Mouse (Mus musculus) thymus, postnatal 4 days (tissue): ENCODE results near the gene Gadd45a.
"Not testable (repeated sequence)": the region's sequence is repeated elsewhere in the genome, so short reads cannot be mapped to it uniquely, and the experiment has no call there.

ENCODE experiments used
- DNase-seq: peaks from one replicate; pipeline ENCODE4 v3.0.0; 2021

Gadd45a gene

DNA sequence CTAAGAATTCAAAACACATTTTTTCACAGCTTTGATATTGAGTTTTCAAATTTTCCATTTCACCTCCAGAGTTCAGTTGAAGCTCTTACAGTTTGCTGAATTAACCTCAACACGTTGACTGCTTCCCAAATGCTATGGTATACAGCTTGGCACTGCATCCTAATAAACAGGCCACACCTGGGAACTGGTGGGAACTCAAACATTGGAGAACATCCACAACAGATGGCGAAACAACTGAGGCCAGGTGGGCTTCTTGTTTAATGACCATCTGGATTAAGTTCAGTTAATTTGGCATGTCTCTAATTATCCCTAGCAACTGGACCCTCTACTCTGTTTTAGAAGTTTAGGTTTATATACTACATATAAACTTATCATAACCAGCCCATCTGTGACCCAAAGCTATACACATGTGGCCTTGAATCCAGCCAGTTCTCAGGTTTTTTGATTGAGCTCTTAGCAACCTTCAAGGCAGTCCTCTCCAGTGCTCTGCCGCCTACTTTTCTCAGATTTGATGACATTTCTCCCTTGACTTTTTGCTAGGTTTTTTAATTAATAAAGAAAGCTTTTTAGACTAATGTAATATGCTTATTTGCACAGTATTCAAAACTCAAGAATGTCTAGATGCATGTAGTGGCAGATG is 10.9 kb upstream of the Gadd45a start:
- DNase-seq, result no peak

DNA sequence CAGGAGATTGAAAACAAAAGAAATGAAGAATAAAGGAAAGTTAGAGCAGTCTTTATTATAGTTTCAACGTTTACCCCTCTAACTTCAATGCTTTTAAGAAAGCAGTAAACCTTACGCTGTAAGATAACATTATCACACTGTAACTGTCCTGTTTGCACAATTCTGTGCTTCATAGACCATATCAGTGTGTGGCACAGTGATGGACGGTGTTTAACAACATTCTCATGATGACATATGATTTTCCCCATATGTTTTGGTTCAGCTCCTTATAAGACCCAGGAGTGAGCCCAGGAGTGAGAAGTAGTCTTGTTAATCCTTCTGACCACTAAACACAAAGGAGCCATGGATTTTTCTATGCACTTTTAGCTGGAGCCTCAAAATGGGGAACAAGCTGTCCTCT is 9.7 kb upstream of the Gadd45a start:
- DNase-seq, result no peak

DNA sequence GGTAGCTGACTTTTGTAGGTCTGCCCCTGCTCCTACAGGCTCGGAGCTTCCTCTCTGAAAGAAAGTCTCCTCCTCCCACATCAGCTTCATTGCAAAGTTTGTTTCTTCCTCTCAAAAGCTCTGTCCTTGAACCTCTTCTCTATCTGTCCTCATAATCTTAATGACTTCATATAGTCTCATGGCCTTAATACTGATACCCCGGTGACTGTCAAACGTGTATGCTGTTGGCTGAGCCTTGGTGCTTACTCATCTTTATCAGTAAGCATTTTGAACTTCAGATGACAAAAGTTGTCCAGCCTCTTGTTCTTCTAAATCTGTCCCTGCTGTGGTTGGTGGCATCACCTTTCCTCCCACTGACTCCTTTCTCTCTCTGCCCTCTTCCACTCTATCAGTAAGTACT is 8.2 kb upstream of the Gadd45a start:
- no peak for DNase-seq

DNA sequence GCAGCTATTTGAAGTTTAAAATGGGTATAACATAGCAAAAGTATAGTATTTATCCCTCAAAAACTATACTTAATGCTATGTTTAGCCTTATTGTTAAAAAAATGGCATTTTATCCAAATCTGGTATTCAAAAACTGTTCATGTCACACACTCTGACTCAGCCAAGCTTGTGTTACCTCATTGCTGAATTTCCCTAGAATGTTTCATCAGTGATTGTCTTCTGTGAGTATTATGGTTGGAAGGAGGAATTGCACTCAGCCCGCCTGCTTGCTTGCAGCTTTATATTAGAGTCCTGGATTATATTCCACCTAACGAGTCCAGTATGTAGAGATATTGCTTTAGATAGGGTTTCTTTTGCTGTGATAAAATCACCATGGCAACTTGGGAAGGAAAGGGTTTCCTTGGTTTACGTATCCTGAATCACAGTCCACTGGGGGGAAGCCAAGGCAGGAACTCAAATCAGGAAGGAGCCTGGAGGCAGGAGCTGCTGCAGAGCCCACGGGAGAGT is 3.7 kb upstream of the Gadd45a start:
- no peak for DNase-seq

DNA sequence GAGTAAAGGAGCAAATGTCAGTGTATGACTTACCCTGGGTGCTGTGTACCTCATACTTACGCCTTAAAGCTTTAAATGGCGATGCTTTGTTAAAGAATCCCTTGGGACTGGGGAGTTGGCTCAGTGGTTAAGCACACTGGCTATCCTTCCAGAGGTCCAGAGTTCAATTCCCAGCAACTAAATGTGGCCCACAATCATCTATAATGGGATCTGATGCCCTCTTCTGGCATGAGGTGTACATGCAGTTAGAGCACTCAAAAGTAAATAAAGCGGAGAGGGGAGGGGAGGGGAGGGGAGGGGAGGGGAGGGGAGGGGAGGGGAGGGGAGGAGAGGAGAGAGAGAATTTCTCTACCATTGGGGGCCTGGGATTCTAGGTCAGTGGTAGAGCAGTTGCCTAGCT is 1.7 kb upstream of the Gadd45a start:
- no peak for DNase-seq

DNA sequence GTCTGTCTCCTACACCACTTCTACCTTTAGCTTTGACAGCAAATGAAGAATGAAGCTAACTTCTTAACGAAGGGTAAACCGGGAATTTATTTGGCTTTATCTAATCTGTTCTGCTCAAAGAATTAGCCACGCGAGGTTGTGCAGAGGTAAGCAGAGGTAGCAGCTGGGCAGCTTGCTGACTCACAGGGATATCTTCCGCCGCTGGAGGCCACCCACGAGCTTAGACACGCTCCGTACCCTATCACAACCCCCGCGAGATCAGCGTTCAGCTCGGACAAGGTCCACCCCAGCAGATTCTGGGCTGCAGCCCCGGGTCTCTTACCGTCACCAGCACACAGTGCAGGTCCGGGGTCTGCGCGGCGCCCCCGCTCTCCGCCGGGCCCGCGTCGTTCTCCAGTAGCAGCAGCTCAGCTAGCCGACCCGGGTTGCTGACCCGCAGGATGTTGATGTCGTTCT is 873 bp downstream of the Gadd45a start:
- peak; percentile 86 for DNase-seq

DNA sequence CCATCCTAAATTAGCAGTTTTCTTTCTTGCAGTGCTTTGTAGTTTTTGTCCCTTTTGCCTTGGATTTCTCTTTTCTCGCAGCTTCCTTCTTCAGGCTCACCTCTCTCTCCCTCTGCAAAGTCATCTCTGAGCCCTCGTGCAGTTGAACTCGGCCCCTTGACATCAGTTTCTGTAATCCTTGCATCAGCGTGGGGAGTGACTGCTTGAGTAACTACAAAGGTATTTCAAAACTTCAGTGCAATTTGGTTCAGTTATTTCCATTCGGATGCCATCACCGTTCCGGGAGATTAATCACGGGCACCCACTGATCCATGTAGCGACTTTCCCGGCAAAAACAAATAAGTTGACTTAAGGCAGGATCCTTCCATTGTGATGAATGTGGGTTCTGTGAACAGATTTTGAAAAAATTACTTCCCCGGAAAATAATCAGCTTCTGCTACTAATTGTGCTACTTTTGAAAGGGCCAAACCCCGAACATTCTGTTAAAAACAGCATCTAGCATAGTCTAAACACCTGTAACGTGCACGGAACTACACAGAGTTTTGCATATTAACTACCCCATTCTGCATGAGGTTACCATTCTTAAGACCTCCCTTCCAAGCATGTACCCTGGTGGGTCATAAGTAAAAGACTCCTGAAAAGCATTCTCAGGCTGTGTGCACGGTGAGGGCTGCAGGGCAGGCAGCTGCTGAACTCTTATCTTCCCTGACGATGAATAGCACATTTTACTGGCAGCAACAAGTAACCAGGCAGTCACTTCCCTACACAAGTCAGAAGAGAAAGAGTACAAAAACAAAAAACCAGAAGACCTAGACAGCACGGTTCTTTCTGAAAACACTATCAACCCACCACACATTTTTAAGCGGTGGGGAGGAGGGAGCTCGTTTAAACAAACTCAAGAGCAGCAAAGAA is 1.6 kb downstream of the Gadd45a start:
- peak; percentile 28 for DNase-seq

DNA sequence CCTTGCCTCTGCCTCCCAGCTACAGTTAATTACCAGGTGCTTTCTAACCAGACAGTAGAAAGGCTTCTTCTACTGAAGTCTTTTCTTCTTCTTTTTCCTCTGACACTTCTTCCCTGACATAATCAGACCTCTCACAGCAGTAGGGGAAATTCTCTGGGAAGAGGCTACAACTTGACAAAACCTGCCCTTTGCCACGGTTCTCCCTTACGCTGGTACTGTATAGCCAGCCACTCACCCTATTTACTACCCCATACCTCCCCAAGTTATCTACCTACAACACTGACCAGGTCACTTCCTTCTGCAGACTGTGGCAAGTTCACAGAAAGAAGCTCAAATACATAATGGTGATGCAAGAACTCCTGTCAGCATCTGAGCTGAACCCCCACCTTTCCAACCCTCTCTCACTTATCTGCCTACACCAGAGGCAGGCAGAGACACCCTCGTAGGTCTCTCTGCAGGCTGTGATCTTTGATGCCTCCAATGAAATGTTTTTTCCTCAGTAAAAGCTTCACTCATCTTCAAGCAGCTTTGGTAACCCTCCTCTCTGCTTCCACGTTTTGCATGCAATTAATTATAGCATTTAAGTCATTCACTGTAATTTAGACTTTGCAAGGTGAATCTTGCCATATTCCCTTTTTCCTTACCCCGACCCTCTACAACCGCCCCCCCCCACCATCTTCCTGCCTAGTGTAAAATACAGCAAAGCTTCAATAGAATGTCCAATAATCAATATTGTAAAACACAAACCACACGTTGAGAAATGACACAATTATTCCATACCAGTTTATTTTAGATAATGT is 2.7 kb downstream of the Gadd45a start:
- DNase-seq, result no peak

DNA sequence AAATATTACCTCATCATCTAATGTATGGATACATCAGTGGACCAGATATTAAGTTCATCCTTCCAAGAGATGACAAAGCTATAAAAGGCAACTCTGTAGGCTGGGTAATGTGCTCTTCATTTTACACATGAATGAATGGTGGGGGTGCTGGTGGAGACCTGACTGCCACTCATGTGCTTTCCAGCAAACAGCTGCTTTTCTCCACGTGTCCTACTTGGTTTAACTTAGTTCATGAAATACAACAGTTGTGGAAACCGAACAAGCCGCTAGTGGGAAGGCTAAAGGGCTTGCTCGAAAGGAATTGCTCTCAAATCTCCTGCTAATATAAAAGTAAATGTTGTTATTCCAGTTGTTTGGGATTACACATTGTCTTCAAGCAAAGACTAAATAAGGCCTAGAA is 3.7 kb downstream of the Gadd45a start:
- DNase-seq, result no peak

DNA sequence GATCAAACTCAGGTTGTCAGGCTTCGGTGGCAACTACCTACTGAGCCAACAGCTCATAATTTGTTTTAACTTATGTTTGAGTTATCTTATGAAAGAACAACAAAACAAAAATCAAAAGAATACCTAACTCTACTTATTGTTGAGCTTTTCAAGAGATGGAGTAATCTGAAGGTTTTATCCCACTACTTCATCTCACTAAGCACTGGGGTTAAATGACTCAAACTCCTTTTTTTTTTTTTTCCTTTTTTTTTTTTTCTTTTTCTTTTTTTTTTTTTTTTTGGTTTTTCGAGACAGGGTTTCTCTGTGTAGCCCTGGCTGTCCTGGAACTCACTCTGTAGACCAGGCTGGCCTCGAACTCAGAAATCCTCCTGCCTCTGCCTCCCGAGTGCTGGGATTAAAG is 4.3 kb downstream of the Gadd45a start:
- DNase-seq, result not testable (repeated sequence)

DNA sequence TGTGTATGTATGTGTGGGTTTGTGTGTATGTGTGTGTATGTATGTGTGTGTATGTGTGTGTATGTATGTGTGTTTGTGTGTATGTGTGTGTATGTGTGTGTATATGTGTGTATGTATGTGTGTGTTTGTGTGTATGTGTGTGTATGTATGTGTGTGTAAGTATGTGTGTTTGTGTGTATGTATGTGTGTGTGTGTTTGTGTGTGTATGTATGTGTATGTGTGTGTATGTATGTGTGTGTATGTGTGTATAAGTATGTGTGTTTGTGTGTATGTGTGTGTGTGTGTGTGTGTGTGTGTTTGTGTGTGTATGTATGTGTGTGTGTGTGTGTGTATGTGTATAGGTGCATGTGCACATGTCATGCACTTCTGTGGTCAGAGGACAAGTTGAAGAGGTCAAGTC is 4.7 kb downstream of the Gadd45a start:
- not testable (repeated sequence) for DNase-seq

DNA sequence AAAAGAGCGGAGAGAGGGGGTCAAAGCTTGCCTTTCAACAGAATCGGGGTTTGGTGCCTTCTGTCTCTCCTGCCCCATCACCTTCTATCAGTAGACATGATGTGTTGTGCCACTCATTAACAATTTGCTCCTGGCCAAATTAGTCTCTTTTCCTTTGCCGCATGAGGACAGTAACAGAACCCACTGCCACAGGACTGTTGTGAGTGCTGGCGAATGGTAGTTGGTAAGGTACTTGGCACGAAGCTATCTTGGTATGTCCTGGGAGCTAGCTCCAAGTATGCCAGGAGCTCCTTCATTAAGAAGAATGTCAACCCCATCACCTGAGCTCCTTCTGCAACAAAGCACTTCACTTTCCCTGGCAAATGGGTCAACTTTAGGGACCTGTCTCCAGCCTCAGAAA is 6.4 kb downstream of the Gadd45a start:
- DNase-seq, result no peak

DNA sequence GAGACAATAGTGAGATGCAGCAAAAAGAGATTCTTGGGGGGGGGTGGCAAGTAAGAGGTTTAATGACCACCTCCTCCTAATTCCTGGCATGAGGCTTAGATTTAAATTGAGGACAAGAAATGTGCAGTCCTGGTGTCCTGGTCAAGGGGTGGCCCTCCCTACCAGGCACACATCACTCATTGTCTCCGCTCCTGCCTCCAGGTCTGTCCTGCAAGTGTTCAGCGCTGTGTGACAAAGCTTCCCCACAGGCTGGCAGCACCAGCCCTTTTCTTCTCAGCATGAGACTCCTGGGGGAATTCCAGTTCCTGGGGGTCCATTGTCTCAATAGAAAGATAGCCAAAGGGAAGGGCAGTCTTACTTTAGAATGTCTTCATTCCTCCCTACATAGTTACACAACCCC is 6.8 kb downstream of the Gadd45a start:
- no peak for DNase-seq

DNA sequence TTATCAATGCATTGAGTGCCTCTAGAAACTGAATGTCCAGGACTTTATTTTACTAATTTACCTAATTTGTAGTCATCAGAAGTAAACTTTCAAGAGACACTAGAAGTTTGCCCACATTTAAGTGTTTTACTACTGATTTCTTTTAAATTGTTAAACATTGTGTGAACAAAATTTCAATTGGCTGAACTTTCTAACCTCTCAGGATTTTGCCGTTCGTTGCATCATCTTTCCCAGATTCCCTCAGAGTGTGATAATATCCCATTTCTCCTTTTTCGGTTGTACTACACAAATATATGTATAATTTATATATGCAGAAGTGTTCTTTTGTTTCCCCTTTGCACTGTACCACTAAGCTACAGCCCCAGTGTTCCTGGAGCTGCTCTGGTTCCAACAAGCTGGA is 7.3 kb downstream of the Gadd45a start:
- DNase-seq, result no peak

DNA sequence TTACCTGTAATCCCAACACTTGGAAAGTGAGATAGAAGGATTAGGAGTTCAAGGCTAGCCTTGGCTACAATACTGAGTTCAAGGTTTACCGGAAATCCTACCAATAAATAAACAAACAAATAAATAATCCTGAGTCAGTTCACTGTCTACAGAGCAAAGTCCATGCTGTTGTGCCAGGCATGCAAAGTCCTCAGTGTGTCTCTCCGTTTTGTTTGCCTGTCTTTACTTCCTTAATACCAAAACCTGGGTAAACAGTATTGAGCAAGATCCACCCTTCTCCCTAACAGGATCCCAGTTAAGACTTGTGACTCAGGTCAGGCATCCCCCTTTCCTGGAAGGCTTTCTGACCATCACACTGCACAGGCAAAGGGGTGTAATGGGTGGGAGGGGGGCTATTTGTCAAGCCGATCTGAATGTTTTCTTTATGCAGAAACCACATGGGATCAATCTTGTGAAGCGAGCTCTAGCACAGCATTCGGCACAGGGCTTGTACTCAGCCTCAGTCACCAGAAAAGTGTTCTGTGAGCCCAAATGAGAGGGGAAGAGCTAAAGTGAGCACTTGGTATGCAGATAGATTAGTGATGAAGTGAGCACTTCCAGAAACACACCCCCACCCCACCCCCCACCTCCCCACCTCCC is 7.8 kb downstream of the Gadd45a start:
- DNase-seq, result no peak

DNA sequence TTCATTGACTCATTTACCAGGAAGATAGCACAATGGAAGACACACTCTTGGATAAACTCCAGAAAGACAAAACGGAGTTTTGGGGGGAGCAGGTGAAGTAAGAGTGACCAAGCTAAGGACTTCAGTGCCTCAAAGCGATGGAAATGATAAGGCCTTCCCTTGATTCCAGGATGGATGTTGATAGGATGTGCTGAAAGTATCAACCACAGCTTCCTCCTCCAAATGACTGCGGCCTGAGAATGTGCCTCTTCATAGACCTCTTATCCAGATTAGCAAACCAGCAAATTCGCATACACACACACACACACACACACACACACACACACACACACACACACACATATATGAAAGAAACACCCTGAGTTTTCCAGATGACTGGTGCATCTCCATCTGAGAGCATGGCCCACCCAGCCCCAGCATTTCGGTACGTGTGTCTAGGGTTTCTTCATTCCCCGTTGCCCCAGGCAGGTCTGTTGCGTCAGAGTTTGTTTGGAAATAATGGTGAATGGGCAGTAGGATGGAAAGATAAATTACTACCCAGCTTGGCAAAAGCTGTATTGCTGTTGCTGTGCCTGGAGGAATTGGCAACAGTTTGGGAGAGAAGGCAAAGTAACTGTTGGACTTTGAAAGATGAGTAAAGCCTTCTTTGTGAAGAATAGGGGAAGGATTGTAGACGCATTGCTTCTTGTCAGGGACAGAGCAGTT is 9.7 kb downstream of the Gadd45a start:
- DNase-seq, result no peak

DNA sequence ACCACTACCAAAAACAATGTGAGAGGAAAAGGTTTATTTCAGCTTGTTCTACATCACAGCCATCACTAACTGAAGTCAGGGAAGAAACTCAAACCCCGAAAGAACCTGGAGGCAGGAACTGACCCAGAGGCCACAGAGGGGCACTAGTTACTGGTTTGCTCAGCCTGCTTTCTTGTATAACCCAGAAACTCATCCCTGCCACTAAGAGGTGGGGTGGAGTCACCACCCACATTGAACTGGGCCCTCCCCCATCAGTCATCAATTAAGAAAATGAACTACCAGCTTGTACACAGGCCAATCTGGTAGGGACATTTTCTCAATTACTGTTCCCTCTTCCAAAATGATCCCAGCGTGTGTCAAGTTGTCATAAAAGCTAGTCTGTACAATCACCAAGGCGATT is 10.6 kb downstream of the Gadd45a start:
- no peak for DNase-seq

DNA sequence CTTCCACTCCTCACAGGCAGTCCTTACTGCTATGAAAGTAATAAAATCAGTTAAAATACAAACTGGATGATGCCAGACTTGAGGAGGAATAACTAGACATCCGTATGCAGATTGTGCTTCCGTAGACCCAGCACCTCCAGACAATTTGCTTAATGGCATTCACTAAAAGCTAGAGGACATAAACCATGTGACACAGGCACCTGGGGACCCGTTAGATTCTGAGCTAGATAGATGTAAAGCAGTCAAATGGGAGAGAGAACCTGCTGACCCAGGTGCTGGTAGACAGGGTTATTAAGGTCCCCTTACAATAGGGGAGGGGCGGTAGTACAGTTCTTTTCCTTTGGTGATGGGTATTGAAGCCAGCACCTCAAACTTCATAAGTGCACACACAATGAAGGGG is 13.5 kb downstream of the Gadd45a start:
- DNase-seq, result no peak

DNA sequence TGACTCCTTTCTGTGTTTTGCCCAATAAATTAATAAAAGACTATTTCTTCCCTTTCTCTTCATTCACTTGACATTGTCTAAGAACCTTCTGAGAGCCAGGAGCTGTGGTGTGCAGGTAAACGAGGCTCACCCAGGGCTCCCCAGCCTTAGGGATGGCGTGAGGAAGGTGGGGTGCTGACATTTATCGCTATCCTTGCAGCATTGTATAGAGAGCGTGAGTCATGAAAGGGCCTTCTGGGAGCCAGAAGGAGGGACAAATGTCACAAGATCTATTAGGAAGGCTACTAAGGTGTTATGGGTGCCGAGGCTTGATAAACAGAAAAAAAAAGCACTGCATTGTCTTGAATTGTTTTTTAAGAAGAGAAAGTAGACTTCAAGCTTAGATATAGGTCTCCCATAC is 15.9 kb downstream of the Gadd45a start:
- DNase-seq, result no peak

DNA sequence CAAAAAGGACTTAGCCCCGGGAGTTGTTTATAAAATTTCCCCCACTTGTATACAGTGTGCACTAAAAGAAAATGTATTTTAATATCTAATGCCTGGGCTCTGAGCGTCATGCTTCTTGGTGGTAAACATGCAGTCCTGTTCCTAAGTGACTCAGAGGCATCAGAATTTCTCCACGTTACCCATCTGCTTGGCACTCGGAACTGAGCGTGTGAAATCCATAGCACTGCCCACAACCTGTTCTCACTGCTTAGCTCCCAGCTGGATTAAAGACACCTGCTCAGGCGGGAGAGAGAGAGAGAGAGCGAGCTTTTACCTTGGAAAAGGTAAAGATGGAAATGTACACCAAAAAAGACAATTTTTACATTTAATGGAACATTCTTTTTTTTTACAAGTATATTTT is 18.3 kb downstream of the Gadd45a start:
- not testable (repeated sequence) for DNase-seq

DNA sequence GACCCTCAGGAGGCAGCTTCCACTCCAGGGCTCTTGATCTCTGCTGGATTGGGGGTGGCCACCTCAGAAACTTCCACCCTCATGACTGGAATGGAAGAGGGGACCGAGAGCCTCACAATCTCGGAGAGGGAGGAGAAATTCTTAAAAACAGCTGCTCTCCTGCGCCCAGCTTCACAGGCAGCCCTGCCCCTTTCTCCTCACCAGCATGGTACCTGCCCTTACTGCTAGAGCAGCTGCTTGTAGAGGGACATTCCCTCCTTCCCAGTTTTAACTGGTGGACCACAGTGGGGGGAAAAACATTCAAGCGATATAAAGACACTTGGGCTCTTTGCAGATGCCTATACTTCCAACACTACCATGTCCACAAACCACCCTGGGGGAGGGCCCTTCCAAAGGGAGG is 18.9 kb downstream of the Gadd45a start:
- DNase-seq, result no peak

DNA sequence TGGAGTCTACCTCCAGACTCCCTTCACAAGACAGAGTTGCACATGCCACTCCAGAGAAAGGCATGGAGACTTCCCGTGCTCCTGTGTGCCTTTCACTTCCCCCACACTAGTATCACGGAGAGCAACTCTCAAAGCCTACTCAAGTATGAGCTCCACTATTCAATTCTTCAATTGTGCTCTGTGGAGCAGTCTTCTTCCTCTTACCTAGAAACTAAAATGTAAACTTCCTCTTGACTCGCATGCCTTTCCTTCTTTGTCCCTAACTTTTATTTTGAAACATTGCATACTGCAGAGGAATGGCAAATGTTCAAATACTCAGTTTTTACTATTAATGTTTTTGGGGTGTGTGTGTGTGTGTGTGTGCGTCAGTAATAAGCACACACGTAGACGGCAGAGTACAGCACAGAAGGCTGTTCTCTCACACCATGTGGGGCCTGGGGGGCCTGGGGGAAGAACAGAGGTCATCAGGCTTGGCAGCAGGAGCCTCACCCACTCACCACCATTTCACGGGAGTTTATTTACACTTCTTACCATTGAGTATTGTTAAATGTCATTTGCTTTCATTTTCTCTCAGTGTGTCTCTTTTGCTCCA is 20.6 kb downstream of the Gadd45a start:
- no peak for DNase-seq
